Mouse (Mus musculus): ENCODE results near the gene Gucy2c. TPM values are rescaled to one million over a fixed set of nuclear protein-coding genes. Genes with fewer than 3 reads are reported as not detected.

Gene Gucy2c
- not detected for total RNA-seq (2021)

DNA sequence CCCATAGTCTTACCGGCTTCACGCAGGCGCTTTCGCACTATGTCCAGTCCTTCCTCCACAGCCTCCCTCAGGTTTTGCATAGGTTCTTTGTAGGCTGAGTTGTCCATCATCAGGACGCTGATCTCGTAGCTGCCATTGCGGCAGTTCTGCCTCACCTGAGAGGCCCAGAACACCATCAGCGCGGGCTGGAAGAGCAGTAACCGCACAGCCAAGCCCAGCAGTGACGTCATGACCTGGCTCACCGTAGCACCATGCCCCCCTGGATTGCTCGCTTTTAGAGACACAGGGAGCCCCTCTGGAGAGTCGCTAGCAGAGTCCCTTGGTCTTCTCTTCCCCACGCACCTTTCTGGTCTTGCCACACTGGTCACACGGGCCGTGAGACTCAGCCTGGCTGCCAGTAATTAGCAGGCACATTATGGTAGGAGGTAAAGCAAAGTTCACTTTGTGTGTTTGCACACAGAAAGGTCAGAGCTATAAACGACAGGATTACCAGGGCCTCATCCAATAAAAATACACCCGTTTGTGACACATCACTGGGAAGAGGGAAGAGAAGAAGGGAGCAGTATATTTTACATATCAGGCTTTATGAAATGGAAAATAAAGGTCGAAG is at the start of gene Gucy2c:
Gucy2c (minus strand) TSS at position 389 of the 610 bp plus-strand sequence.
- intact Hi-C loops (cut with DNase I), result no loop called here
- DNase-seq (ENCODE audit: low spot score), result no peak

DNA sequence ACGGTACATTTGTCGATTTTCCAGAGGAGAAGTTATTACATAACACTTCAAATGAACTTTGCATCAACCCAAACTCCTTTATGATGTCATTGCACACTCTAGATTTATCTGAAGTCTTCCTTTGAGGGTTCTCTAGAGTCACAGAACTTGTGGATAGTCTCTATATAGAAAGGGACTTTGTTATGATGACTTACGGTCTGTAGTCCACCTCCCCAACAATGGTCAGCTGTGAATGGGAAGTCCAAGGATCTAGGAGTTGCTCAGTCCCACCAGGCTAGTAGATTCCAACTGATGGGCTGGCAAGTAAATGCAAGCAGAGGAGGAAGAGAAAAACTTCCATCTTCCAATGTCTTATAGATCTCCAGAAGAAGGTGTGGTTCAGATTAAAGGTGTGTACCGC is 47.1 kb upstream of the Gucy2c start:
- no peak for DNase-seq (ENCODE audit: low spot score)
- intact Hi-C loops (cut with DNase I), result no loop called here

GRCm38 (mm10) chr6:136827881-136828561 is 46.5 kb upstream of the Gucy2c start, which contains the start of gene Wbp11:
Gene Wbp11 (minus strand): TSS chr6:136828233.
- intact Hi-C loops (cut with DNase I), result loop anchor here (1.0 kb wide), 1 partner anchor 24 kb away; the partner anchor contains the start of gene Hist4h4
- DNase-seq (ENCODE audit: low spot score), result peak; percentile 94

- intact Hi-C loops (cut with DNase I), result loop anchor here (1.0 kb wide), 1 partner anchor 23 kb away; the partner anchor contains the start of gene Hist4h4
- no peak for DNase-seq (ENCODE audit: low spot score)
Measured at GRCm38 (mm10) chr6:136827516-136827880, 45.9 kb upstream of the Gucy2c start, which contains the start of gene BC049715. Gene BC049715 (plus strand): TSS chr6:136827626.

DNA sequence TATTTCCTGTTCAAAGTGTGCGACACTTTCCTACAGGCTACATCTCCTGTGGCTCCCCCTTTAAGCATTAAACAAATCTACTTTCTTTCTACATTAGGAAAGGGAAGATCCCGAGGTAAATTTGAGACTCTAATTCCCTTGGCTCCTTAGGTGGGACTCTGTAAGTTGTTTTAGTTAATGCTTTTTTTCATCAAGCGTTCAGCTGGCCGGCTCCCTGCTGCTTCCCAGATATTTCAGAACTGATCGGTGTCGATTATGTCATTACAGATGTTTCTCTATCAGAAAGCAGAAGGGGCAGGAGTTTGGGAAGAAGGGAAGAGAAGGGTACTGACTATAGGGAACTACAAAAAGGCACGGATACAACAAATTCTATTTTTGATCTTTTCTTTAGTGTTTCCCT is 45.6 kb upstream of the Gucy2c start:
- no peak for DNase-seq (ENCODE audit: low spot score)
- intact Hi-C loops (cut with DNase I), result loop anchor here (1.0 kb wide), 1 partner anchor 23 kb away; the partner anchor contains the start of gene Hist4h4

GRCm38 (mm10) chr6:136824987-136825386 is 43.4 kb upstream of the Gucy2c start:
- no peak for DNase-seq (ENCODE audit: low spot score)
- intact Hi-C loops (cut with DNase I), result no loop called here

- intact Hi-C loops (cut with DNase I), result no loop called here
- no peak for DNase-seq (ENCODE audit: low spot score)
Measured at GRCm38 (mm10) chr6:136821086-136821485, 39.5 kb upstream of the Gucy2c start.

DNA sequence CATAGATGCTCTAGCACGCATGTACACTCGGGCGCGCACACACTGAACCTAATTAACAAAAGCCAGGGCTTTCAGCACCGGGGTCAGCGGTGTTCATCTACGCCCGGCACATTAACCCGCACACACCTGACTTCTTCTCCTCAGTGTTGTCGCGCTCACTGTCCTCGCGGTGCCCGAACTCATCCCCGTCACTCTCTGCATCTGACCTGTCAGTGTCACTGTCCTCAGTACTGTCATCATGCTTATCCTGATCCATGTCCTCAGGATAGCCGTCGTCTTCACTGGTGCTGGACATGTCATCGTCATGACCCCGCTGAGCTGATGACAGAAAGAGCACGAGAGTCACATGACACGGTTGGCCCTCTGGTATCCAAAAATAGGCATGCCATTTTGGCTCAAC is 38.8 kb upstream of the Gucy2c start:
- intact Hi-C loops (cut with DNase I), result no loop called here
- DNase-seq (ENCODE audit: low spot score), result no peak

- intact Hi-C loops (cut with DNase I), result no loop called here
- no peak for DNase-seq (ENCODE audit: low spot score)
Measured at GRCm38 (mm10) chr6:136817549-136817948, 36.0 kb upstream of the Gucy2c start.

GRCm38 (mm10) chr6:136816826-136817225 is 35.3 kb upstream of the Gucy2c start:
- intact Hi-C loops (cut with DNase I), result no loop called here
- no peak for DNase-seq (ENCODE audit: low spot score)

GRCm38 (mm10) chr6:136815381-136815780 is 33.8 kb upstream of the Gucy2c start:
- intact Hi-C loops (cut with DNase I), result no loop called here
- DNase-seq (ENCODE audit: low spot score), result no peak

- intact Hi-C loops (cut with DNase I), result no loop called here
- no peak for DNase-seq (ENCODE audit: low spot score)
Measured at GRCm38 (mm10) chr6:136813117-136813516, 31.6 kb upstream of the Gucy2c start.

GRCm38 (mm10) chr6:136811196-136811595 is 29.6 kb upstream of the Gucy2c start:
- DNase-seq (ENCODE audit: low spot score), result no peak
- intact Hi-C loops (cut with DNase I), result no loop called here

- intact Hi-C loops (cut with DNase I), result loop anchor here (10.0 kb wide), 1 partner anchor 925 kb away; the partner anchor contains the start of gene Strap
- no peak for DNase-seq (ENCODE audit: low spot score)
Measured at GRCm38 (mm10) chr6:136809673-136810072, 28.1 kb upstream of the Gucy2c start.

DNA sequence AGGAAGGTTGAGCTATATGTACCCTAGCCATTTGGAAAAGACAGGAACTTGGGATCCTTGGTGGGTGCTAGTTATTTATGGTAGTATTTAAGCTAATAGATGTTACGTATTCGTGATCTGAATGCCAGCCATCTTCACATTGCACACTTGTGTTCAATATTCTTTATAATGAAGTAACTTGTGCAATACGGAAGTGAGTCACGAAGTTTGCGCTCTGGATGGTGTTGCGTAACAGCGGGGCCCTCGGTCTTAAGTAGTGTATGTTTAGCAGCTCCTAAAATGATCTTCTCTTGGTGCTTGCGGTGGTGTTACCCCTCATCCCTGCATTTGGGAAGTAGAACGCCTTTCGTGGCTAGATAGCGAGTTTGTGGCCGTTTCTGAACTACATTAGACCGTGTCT is 27.5 kb upstream of the Gucy2c start:
- intact Hi-C loops (cut with DNase I), result loop anchor here (10.0 kb wide), 1 partner anchor 926 kb away; the partner anchor contains the start of gene Strap

DNA sequence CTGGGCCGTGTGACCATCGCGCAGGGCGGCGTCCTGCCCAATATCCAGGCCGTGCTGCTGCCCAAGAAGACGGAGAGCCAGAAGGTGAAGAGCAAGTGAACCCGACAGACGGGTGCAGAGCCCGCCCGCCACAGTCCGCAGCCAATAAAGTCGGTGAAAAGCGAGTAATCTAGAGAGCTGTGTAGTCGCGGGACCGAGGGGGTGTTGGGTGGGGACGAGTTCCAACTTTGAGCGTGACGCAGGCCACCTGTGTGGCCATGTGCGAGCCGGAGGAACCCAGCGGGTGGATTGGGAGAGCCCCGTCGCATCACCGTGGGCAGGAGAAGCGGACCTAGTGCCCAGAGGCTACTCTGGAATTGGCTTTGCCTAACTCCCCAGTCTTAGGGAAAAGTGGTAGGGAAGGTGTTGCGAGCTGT is 27.1 kb upstream of the Gucy2c start:
- DNase-seq (ENCODE audit: low spot score), result peak; percentile 12
- intact Hi-C loops (cut with DNase I), result loop anchor here (10.0 kb wide), 1 partner anchor 926 kb away; the partner anchor contains the start of gene Strap

More for the DNA sequence above, 27.5 kb upstream of the Gucy2c start:
- DNase-seq (ENCODE audit: low spot score), result peak; percentile 35

- peak; percentile 96 for DNase-seq (ENCODE audit: low spot score)
- intact Hi-C loops (cut with DNase I), result loop anchor here (10.0 kb wide), 1 partner anchor 927 kb away; the partner anchor contains the start of gene Strap
Measured at GRCm38 (mm10) chr6:136808014-136808417, 26.5 kb upstream of the Gucy2c start, which contains the start of gene H2afj. Gene H2afj (plus strand): TSS chr6:136808244.

DNA sequence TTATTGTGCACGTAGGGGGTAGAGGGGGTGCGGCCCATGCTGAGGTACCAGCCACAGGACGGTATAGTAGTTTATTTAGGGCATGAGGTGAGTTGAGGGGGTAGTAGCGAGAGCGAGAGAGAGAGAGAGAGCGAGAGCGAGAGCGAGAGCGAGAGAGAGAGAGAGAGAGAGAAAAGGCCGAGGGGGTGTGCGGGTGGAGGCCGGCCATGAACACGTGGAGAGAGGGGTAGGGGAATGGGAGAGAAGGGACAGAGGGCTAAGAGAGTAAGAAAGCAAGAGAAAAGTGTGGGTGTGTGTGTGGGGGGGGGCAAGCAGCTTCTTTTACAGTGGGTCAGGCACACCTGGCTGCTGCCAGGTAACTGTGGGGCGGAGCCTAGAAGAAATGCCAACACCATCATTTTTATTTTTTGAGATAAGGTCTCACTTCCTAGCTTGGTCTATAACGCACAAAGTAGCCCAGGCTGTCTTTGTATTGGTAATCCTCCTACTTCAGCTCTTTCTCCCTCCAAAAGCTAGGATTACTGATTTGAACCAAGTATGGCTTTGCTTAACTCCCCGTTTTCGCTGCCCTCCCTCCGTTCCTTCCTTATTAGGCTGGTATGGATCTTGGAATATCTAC is 25.9 kb upstream of the Gucy2c start:
- no peak for DNase-seq (ENCODE audit: low spot score)
- intact Hi-C loops (cut with DNase I), result loop anchor here (10.0 kb wide), 1 partner anchor 927 kb away; the partner anchor contains the start of gene Strap

GRCm38 (mm10) chr6:136806819-136807218 is 25.3 kb upstream of the Gucy2c start:
- intact Hi-C loops (cut with DNase I), result loop anchor here (10.0 kb wide), 1 partner anchor 928 kb away; the partner anchor contains the start of gene Strap

GRCm38 (mm10) chr6:136805409-136805775 is 23.8 kb upstream of the Gucy2c start:
- intact Hi-C loops (cut with DNase I), result loop anchor here (10.0 kb wide), 1 partner anchor 929 kb away; the partner anchor contains the start of gene Strap
- no peak for DNase-seq (ENCODE audit: low spot score)

More at GRCm38 (mm10) chr6:136806819-136807218, 25.3 kb upstream of the Gucy2c start:
- no peak for DNase-seq (ENCODE audit: low spot score)

Measured in heart, postnatal 25 days (tissue).